Mouse (Mus musculus) erythroblast, embryonic 14.5 days (primary cell): ENCODE results near the gene Tax1bp1.

Experiments used
- GATA1 ChIP-seq: IDR thresholded peaks from 2 replicates; pipeline ENCODE4 v1.6.1; 2012; ENCODE audit warnings: low read length, inconsistent platforms, mixed read lengths
- TAL1 ChIP-seq: IDR thresholded peaks from 3 replicates; pipeline ENCODE4 v1.6.1; 2012; ENCODE audit warnings: low read length, inconsistent platforms, mixed read lengths

GRCm38 (mm10) chr6:52795029-52795841 is 81.7 kb downstream of the Tax1bp1 start:
- TF ChIP-seq GATA1 (no peak), TAL1 (no peak)
